Mouse (Mus musculus): Measurements from ENCODE around the gene AI661453.
A peak's percentile ranks its signal among the peaks of the same experiment; 100 is the strongest.
"Not testable (repeated sequence)": the region's sequence is repeated elsewhere in the genome, so short reads cannot be mapped to it uniquely, and the experiment has no call there.

The AI661453 gene

GRCm38 (mm10) chr17:47436156-47436906, at the start of gene AI661453:
TSS of gene AI661453 (plus strand) at chr17:47436615.
- DNase-seq, result peak in 1 of 2 experiments; percentile 9

- peak in 1 of 2 experiments; percentile 25 for DNase-seq
These were observed 49.8 kb upstream of the AI661453 start for GRCm38 (mm10) chr17:47386649-47387048.

GRCm38 (mm10) chr17:47394223-47394869, 42.1 kb upstream of the AI661453 start:
- DNase-seq, result no peak

DNA sequence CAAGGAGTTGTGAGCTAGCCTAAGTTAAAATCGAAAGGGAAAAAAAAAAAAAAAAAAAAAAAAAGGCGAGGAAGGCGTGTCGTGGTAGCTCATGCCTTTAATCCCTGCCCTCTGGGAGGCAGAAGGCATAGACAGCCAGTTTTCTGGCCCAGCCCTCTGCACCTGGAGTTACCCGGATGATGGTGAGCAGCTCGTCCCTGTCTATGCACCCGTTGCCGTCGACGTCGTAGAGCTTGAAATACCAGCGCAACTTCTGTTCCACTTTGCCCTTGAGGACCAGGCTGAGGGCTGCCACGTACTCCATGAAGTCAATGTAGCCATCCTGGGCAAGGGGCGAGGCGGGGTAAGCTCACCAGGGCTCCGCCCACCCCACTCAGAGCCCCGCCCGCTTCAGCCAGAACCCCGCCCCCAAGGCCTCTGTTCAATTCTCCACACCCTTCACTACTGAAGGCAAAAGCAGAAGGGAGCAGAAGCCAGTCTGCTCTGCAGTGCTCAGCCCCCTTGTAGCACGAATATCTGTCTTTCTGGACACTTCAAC, 41.0 kb upstream of the AI661453 start:
- DNase-seq, result no peak

DNA sequence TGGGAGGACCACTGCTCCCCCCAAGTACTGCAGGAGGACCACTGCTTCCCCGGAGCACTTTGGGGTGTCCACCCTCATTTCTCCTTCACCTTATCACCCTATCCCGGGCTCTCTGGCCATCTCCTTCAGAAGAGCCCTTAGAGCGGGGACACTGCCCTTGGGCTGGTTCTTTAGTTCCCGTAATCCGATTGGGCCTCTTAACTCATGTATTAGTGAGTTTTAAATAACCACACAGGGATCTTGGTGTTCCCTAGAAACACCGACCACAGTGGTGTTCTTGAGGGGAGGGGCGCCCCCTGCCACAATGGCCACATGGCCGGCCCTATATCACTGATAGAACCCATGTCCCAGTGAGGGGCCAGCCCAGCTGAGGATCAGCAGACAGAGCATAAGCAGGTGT, 37.3 kb upstream of the AI661453 start:
- no peak for DNase-seq

GRCm38 (mm10) chr17:47400451-47400850, 36.0 kb upstream of the AI661453 start, which contains the start of gene Guca1a:
TSS of gene Guca1a (minus strand) at chr17:47400584.
- no peak for DNase-seq

DNA sequence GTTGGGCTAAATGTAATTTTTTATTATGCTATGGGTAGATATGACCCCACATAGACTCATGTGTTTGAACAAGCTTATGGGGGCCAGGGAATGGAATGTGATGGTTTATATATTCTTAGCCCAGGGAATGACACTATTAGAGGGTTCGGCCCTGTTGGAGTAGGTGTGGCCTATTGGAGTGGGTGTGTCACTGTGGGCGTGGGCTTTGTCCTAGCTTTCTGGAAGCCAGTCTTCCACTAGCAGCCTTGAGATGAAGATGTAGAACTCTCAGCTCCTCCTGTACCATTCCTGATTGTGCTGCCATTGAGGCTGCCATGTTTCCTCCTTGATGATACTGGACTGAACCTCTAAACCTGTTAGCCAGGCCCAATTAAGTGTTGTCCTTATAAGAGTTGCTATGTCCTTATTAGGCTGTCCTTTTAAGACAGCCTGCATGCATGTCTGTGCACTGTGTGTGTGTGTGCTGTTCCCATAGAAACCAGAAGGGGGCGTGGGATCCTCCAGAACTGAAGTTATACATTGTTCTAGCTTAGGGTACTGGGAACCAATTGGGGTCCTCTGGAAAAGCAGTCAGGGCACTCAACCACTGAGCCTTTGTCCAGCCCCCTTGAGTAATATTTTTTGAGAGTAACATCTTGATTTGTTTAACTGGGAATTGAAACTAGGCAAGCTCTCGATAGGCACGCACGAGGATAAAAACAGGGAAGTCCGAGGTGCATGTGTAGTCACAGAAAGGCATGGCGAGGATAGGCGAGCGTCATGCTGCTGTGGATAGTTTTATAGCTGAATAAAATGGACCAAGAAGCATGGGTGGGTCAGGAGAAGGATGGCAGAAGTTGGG, 28.5 kb upstream of the AI661453 start:
- no peak for DNase-seq

GRCm38 (mm10) chr17:47408558-47408898, 27.9 kb upstream of the AI661453 start:
- peak; percentile 53 to 62 for DNase-seq

- peak; percentile 8 to 43 for DNase-seq
These were observed 26.2 kb upstream of the AI661453 start for GRCm38 (mm10) chr17:47409897-47410861.

- no peak for DNase-seq
These were observed 16.2 kb upstream of the AI661453 start for GRCm38 (mm10) chr17:47420195-47420594.

DNA sequence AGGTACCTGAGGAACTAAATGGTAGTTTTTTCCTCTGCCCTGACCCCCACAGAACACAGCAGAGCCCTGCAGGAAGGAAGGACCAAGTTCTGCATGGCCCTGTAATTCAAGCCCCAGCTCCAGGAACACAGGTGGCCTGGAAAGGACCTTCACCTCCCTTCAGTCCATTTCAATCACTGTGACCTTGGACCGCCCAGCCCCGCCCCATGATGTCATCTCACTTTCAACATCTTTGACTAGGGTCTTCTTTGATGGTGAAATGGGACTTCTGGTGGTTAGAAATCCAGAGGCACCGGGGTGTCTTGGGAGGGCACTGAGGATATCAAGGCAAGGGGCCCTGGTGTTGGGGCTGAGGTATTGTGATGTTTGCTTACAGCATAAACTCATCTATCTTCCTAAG, 14.8 kb upstream of the AI661453 start:
- DNase-seq, result no peak

DNA sequence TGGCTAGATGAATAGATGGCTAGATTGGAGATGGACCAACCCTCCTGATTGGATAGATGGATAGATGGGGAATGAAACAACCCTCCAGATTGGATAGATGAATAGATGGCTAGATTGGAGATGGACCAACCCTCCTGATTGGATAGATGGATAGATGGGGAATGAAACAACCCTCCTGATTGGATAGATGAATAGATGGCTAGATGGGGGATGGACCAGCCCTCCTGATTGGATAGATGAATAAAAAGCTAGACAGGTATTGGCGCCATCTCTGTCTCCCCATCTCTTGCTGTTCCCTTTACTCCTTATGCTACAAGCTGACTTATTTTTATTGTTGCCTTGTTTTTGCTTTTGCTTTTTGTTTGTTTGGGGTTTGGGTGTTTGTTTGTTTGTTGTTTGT, 13.8 kb upstream of the AI661453 start:
- not testable (repeated sequence) for DNase-seq

DNA sequence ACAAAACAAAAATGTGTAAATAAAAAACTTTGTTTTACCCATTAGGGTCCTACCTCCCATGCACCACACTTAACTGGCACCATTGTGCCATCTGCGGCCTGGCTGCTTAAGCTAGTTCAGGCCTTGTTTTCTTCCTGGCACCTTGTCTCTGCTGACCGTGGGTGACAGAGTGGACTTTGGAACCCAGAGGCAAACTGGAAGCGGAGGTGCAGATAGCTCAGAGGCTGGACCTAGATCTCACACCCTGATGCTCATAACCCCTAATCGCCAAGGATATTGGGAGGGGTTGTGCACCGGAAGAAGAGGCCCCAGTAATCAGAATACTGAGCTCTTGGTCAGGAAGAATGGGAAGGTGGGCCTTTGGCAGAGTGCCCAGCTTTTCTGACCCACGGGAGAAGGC, 12.2 kb upstream of the AI661453 start:
- DNase-seq, result no peak

DNA sequence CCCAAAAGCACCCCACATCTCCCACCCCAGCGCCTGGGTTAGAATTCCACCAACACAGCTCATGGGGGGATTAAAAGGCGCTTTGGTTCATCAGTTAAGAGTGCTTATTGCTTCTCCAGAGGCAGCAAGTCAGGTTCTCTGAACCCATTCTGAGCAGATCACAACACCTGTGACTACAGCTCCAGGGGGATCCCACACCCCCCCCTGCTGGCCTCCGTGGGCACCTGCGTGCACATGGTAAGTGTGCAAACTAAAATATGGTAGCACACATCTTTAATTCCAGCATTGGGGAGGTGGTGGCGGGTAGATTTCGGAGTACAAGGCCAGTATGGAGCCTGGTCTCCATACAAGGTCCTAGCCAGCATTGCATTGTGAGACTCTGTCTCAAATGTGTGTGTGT, 9.1 kb upstream of the AI661453 start:
- DNase-seq, result no peak

GRCm38 (mm10) chr17:47428831-47429304, 7.5 kb upstream of the AI661453 start:
- no peak for DNase-seq

GRCm38 (mm10) chr17:47430815-47431214, 5.6 kb upstream of the AI661453 start:
- no peak for DNase-seq

DNA sequence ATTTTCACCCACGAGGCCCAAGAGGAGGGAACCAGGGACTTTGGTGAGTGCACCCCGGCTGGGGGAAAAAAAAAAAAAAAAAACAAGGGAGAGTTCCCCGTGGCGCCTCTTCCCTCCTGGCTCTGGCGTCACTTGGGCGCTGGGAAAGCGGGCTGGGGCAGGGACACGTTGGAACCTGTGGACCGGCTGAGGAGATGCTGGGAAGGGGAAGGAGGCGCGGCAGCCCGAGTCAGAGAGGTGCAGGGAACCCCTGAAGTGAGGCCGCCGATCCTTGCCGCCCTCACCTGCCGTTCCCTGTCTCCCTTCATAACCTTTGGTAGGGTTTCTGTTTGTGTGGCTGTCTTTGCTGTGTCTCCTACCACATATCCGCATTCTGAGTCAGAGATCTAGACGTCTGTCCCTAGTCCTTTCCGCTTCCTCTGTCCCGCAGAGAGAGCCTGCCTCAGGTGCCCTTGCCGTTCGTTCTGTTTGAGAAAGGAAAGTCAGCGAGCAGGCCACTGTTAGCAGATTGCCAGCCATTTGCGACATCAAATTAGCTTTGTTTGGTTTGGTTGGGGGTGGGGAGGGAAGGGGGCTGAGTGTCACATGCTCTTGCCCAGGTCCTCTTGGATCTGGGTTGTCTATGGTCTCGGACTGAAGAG, 612 bp downstream of the AI661453 start, which contains the start of gene 1700001C19Rik:
1700001C19Rik (minus strand) TSS at position 470 of the 641 bp plus-strand sequence.
- no peak for DNase-seq

DNA sequence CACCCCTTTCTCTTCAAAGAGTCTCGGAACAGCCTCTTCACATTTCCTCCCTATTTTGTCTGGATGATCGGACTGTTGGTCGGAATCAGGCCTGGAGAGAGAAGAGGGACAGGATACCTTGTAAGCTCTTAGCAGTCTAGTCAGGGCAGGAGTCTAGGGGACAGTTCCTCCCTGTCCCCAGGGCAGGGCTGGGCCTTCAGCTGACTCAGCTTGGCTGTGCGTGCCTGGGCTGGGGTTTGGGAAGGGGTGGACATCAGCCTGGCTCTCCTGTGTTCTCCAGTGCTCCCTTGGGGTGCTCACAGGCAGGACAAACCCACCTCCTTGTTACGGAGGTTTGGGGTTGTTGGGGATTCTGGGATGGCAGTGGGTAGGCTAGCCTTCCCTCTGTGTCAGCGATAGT, 2.2 kb downstream of the AI661453 start:
- no peak for DNase-seq

- no peak for DNase-seq
These were observed 3.1 kb downstream of the AI661453 start for GRCm38 (mm10) chr17:47439396-47440028.

GRCm38 (mm10) chr17:47440359-47440890, 4.0 kb downstream of the AI661453 start:
- DNase-seq, result no peak

Data from cerebellum, adult 18-20 months (tissue).